Mouse (Mus musculus) E14TG2a.4 (cell line): ENCODE results near the gene Cnppd1.

Experiments used
- CTCF ChIP-seq: conservative IDR thresholded peaks from 2 replicates; pipeline ENCODE4 v1.5.1; 2014; ENCODE audit warnings: low read length
- NANOG ChIP-seq: IDR thresholded peaks from 2 replicates; pipeline ENCODE4 v1.6.1; 2014; ENCODE audit warnings: borderline replicate concordance, low read length, mixed read lengths
- POU5F1 ChIP-seq: IDR thresholded peaks from 2 replicates; pipeline ENCODE4 v1.6.1; 2014; ENCODE audit warnings: low read length, borderline replicate concordance

- TF ChIP-seq CTCF, result no peak
- no peak for TF ChIP-seq POU5F1
- TF ChIP-seq NANOG, result no peak
Measured at GRCm38 (mm10) chr1:75191622-75192402, 49.3 kb upstream of the Cnppd1 start, which contains the start of the genes Ankzf1 and Atg9a.
